Mouse (Mus musculus): ENCODE data around the gene Pwwp2a.

GRCm38 (mm10) chr11:43728737-43729301 lies 47.0 kb downstream of the Pwwp2a start:
- TF ChIP-seq POLR2A (IDR thresholded peaks at IDR 0.05; ENCODE audit: control insufficient read depth, extremely low read depth, insufficient read depth, low read length, poor library complexity) (no peak), CTCF (IDR thresholded peaks at IDR 0.05; ENCODE audit: borderline replicate concordance, control insufficient read depth, extremely low read depth, insufficient read depth, low read length, poor library complexity) (no peak)

Measured in thymus, adult 2 months (tissue).